Mouse (Mus musculus): ENCODE results near the gene Aurkaip1.
A peak's percentile ranks its signal among the peaks of the same experiment; 100 is the strongest.

The Aurkaip1 gene

GRCm38 (mm10) chr4:155853421-155853820, 22.3 kb downstream of the Aurkaip1 start:
- DNase-seq = no peak

GRCm38 (mm10) chr4:155854991-155855390, 23.9 kb downstream of the Aurkaip1 start:
- no peak for DNase-seq

GRCm38 (mm10) chr4:155856071-155856470, 25.0 kb downstream of the Aurkaip1 start:
- DNase-seq = no peak

- DNase-seq = no peak
Measured at GRCm38 (mm10) chr4:155856881-155857280, 25.8 kb downstream of the Aurkaip1 start.

- peak; percentile 49 for DNase-seq
Measured at GRCm38 (mm10) chr4:155859318-155859717, 28.2 kb downstream of the Aurkaip1 start.

- DNase-seq = no peak
Measured at GRCm38 (mm10) chr4:155861787-155862186, 30.7 kb downstream of the Aurkaip1 start.

GRCm38 (mm10) chr4:155863001-155863400, 31.9 kb downstream of the Aurkaip1 start, which contains the start of gene Tas1r3:
Gene Tas1r3, minus strand, starts transcription at chr4:155863362.
- DNase-seq = no peak

GRCm38 (mm10) chr4:155868614-155869298, 37.7 kb downstream of the Aurkaip1 start:
- no peak for DNase-seq

- peak; percentile 97 for DNase-seq
Measured at GRCm38 (mm10) chr4:155869317-155870033, 38.4 kb downstream of the Aurkaip1 start, which contains the start of the genes Cptp and Ints11. Gene Cptp, minus strand, starts transcription at chr4:155869440. Gene Ints11, plus strand, starts transcription at chr4:155869546.

GRCm38 (mm10) chr4:155871404-155871803, 40.3 kb downstream of the Aurkaip1 start:
- DNase-seq = no peak
